Mouse (Mus musculus): Measurements from ENCODE around the gene Pax5. TPM values are rescaled to one million over a fixed set of nuclear protein-coding genes. Genes with fewer than 3 reads are reported as not detected.

Gene Pax5
- polyA plus RNA-seq, 2 experiments, result 0.05 TPM; not detected in 1

GRCm38 (mm10) chr4:44536794-44537193 is 173.5 kb downstream of the Pax5 start:
- ATAC-seq (ENCODE audit: low FRiP score, low read depth) (no peak), DNase-seq (ENCODE audit: low spot score) (no peak)
- Histone ChIP-seq H3K9me3 (ENCODE audit: control insufficient read depth, low read length) (no peaks in the 10 kb centered on the region), H3K4me3 (replicated peaks; ENCODE audit: low read length) (no peak overlapping the region), H3K36me3 (ENCODE audit: control insufficient read depth, insufficient read depth, low read length) (no peaks in the 10 kb centered on the region), H3K27me3 (ENCODE audit: control insufficient read depth, insufficient read depth, low read length) (no peaks in the 10 kb centered on the region), H3K27ac (replicated peaks; ENCODE audit: low read depth, low read length) (no peak overlapping the region), H3K9ac (ENCODE audit: low read depth, low read length, severe bottlenecking) (no peak overlapping the region), H3K4me2 (replicated peaks; ENCODE audit: low read depth, low read length, severe bottlenecking) (no peak overlapping the region), H3K4me1 (ENCODE audit: control insufficient read depth, insufficient read depth, low read length) (no peaks in the 10 kb centered on the region)
- TF ChIP-seq POLR2A (IDR thresholded peaks at IDR 0.05; ENCODE audit: borderline replicate concordance, extremely low read depth, insufficient read depth, insufficient read length), result no peak
- 86% methylated on average over 4 of the region's 4 CpGs for WGBS

GRCm38 (mm10) chr4:44535646-44536045 is 174.6 kb downstream of the Pax5 start:
- no peak overlapping the region for H3K4me2 ChIP-seq (replicated peaks; ENCODE audit: low read depth, low read length, severe bottlenecking)
- no peak for TF ChIP-seq POLR2A (IDR thresholded peaks at IDR 0.05; ENCODE audit: borderline replicate concordance, extremely low read depth, insufficient read depth, insufficient read length)
- no peaks in the 10 kb centered on the region for H3K9me3 ChIP-seq (ENCODE audit: control insufficient read depth, low read length)
- no peak for DNase-seq (ENCODE audit: low spot score)
- WGBS, result 84% methylated on average over 4 of the region's 4 CpGs
- no peak overlapping the region for H3K9ac ChIP-seq (ENCODE audit: low read depth, low read length, severe bottlenecking)
- H3K27me3 ChIP-seq (ENCODE audit: control insufficient read depth, insufficient read depth, low read length), result no peaks in the 10 kb centered on the region
- no peak for ATAC-seq (ENCODE audit: low FRiP score, low read depth)
- no peak overlapping the region for H3K4me3 ChIP-seq (replicated peaks; ENCODE audit: low read length)
- no peaks in the 10 kb centered on the region for H3K4me1 ChIP-seq (ENCODE audit: control insufficient read depth, insufficient read depth, low read length)
- H3K36me3 ChIP-seq (ENCODE audit: control insufficient read depth, insufficient read depth, low read length), result no peaks in the 10 kb centered on the region
- no peak overlapping the region for H3K27ac ChIP-seq (replicated peaks; ENCODE audit: low read depth, low read length)

- no peak for TF ChIP-seq POLR2A (IDR thresholded peaks at IDR 0.05; ENCODE audit: borderline replicate concordance, extremely low read depth, insufficient read depth, insufficient read length)
- H3K4me3 ChIP-seq (replicated peaks; ENCODE audit: low read length), result no peak overlapping the region
- 70% methylated on average over 5 of the region's 5 CpGs for WGBS
Measured at GRCm38 (mm10) chr4:44533286-44533685, 177.0 kb downstream of the Pax5 start.

GRCm38 (mm10) chr4:44532731-44533130 is 177.6 kb downstream of the Pax5 start:
- no peak overlapping the region for H3K9ac ChIP-seq (ENCODE audit: low read depth, low read length, severe bottlenecking)
- no peak for TF ChIP-seq POLR2A (IDR thresholded peaks at IDR 0.05; ENCODE audit: borderline replicate concordance, extremely low read depth, insufficient read depth, insufficient read length)
- ATAC-seq (ENCODE audit: low FRiP score, low read depth) (no peak), DNase-seq (ENCODE audit: low spot score) (no peak)
- 67% methylated on average over 5 of the region's 5 CpGs for WGBS
- no peak overlapping the region for H3K27ac ChIP-seq (replicated peaks; ENCODE audit: low read depth, low read length)
- no peaks in the 10 kb centered on the region for H3K4me1 ChIP-seq (ENCODE audit: control insufficient read depth, insufficient read depth, low read length)
- H3K9me3 ChIP-seq (ENCODE audit: control insufficient read depth, low read length), result no peaks in the 10 kb centered on the region
- H3K4me3 ChIP-seq (replicated peaks; ENCODE audit: low read length), result no peak overlapping the region
- no peaks in the 10 kb centered on the region for H3K36me3 ChIP-seq (ENCODE audit: control insufficient read depth, insufficient read depth, low read length)
- no peak overlapping the region for H3K4me2 ChIP-seq (replicated peaks; ENCODE audit: low read depth, low read length, severe bottlenecking)
- no peaks in the 10 kb centered on the region for H3K27me3 ChIP-seq (ENCODE audit: control insufficient read depth, insufficient read depth, low read length)

More at GRCm38 (mm10) chr4:44533286-44533685, 177.0 kb downstream of the Pax5 start:
- ATAC-seq (ENCODE audit: low FRiP score, low read depth) (no peak), DNase-seq (ENCODE audit: low spot score) (no peak)
- Histone ChIP-seq H3K4me2 (replicated peaks; ENCODE audit: low read depth, low read length, severe bottlenecking) (no peak overlapping the region), H3K27me3 (ENCODE audit: control insufficient read depth, insufficient read depth, low read length) (no peaks in the 10 kb centered on the region), H3K27ac (replicated peaks; ENCODE audit: low read depth, low read length) (no peak overlapping the region), H3K4me1 (ENCODE audit: control insufficient read depth, insufficient read depth, low read length) (no peaks in the 10 kb centered on the region), H3K36me3 (ENCODE audit: control insufficient read depth, insufficient read depth, low read length) (no peaks in the 10 kb centered on the region), H3K9me3 (ENCODE audit: control insufficient read depth, low read length) (no peaks in the 10 kb centered on the region), H3K9ac (ENCODE audit: low read depth, low read length, severe bottlenecking) (no peak overlapping the region)

GRCm38 (mm10) chr4:44525336-44525735 is 185.0 kb downstream of the Pax5 start:
- no peaks in the 10 kb centered on the region for H3K9me3 ChIP-seq (ENCODE audit: control insufficient read depth, low read length)
- DNase-seq (ENCODE audit: low spot score) (no peak), ATAC-seq (ENCODE audit: low FRiP score, low read depth) (no peak)
- 75% methylated on average over 3 of the region's 3 CpGs for WGBS
- H3K27ac ChIP-seq (replicated peaks; ENCODE audit: low read depth, low read length), result no peak overlapping the region
- no peak overlapping the region for H3K4me3 ChIP-seq (replicated peaks; ENCODE audit: low read length)
- H3K9ac ChIP-seq (ENCODE audit: low read depth, low read length, severe bottlenecking), result no peak overlapping the region
- H3K27me3 ChIP-seq (ENCODE audit: control insufficient read depth, insufficient read depth, low read length), result no peaks in the 10 kb centered on the region
- TF ChIP-seq POLR2A (IDR thresholded peaks at IDR 0.05; ENCODE audit: borderline replicate concordance, extremely low read depth, insufficient read depth, insufficient read length), result no peak
- H3K36me3 ChIP-seq (ENCODE audit: control insufficient read depth, insufficient read depth, low read length), result no peaks in the 10 kb centered on the region
- H3K4me2 ChIP-seq (replicated peaks; ENCODE audit: low read depth, low read length, severe bottlenecking), result no peak overlapping the region
- H3K4me1 ChIP-seq (ENCODE audit: control insufficient read depth, insufficient read depth, low read length), result no peaks in the 10 kb centered on the region

GRCm38 (mm10) chr4:44518923-44519322 is 191.4 kb downstream of the Pax5 start:
- no peak for DNase-seq (ENCODE audit: low spot score)
- no peak overlapping the region for H3K9ac ChIP-seq (ENCODE audit: low read depth, low read length, severe bottlenecking)
- no peak for TF ChIP-seq POLR2A (IDR thresholded peaks at IDR 0.05; ENCODE audit: borderline replicate concordance, extremely low read depth, insufficient read depth, insufficient read length)
- no peak overlapping the region for H3K4me3 ChIP-seq (replicated peaks; ENCODE audit: low read length)
- 75% methylated on average over 11 of the region's 11 CpGs for WGBS
- H3K9me3 ChIP-seq (ENCODE audit: control insufficient read depth, low read length), result no peaks in the 10 kb centered on the region
- H3K4me2 ChIP-seq (replicated peaks; ENCODE audit: low read depth, low read length, severe bottlenecking), result no peak overlapping the region
- H3K36me3 ChIP-seq (ENCODE audit: control insufficient read depth, insufficient read depth, low read length), result no peaks in the 10 kb centered on the region
- no peak overlapping the region for H3K27ac ChIP-seq (replicated peaks; ENCODE audit: low read depth, low read length)
- no peaks in the 10 kb centered on the region for H3K4me1 ChIP-seq (ENCODE audit: control insufficient read depth, insufficient read depth, low read length)
- no peaks in the 10 kb centered on the region for H3K27me3 ChIP-seq (ENCODE audit: control insufficient read depth, insufficient read depth, low read length)
- no peak for ATAC-seq (ENCODE audit: low FRiP score, low read depth)

All from limb, embryonic 14.5 days (tissue).